Mouse (Mus musculus): ENCODE measurements around the gene Upk3a.

- TF ChIP-seq SRF (IDR thresholded peaks at IDR 0.05; ENCODE audit: control insufficient read depth, insufficient read length, low read depth) (no peak), POLR2A (IDR thresholded peaks at IDR 0.05; ENCODE audit: insufficient read length, low read depth) (no peak), REST (IDR thresholded peaks at IDR 0.05; ENCODE audit: insufficient read depth, insufficient read length) (no peak)
These were observed 7.3 kb upstream of the Upk3a start for GRCm38 (mm10) chr15:85009666-85010065.

All from myocyte (in vitro differentiated cells).